Mouse (Mus musculus) lung, postnatal 10 days (tissue): ENCODE data around the gene Zfp800.

ENCODE experiments used
- DNase-seq: peaks from one replicate; pipeline ENCODE4 v3.0.0; 2021

The Zfp800 gene

DNA sequence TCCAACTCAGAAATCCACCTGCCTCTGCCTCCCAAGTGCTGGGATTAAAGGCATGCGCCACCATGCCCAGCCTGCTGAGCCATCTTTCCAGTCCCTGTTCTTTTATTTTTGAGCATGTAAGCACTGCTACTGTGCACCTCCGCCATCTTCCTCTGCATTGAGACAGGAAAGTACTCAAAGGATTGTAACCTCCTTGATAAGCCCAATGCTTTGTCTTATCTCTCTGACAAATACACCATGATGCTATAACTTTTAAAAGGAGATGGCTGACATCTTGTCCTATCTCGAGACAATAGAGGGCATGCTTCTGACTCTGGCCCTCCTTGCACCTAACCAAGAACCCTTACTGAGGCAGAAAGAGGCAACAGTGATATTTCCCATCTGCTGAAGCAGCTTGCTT lies 88.9 kb downstream of the Zfp800 start:
- no peak for DNase-seq

DNA sequence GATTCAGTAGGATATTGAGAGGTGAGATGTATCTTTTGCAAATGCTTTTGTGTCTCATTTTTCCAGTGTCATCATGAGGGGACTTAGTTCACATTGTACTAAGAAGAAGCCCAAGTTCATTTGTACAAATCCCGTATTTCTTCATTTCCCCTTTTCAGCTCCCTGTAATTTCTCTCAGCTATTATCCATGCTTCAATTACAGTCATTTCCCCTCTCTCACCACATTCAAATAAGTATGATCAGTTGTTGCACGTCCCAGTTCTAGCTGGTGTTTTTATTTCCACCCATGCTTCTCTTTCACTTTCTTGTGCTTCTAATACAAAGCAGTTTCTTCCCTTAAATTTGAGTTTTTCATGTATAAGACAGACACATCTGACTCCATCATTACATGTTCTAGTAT lies 91.1 kb downstream of the Zfp800 start:
- no peak for DNase-seq

DNA sequence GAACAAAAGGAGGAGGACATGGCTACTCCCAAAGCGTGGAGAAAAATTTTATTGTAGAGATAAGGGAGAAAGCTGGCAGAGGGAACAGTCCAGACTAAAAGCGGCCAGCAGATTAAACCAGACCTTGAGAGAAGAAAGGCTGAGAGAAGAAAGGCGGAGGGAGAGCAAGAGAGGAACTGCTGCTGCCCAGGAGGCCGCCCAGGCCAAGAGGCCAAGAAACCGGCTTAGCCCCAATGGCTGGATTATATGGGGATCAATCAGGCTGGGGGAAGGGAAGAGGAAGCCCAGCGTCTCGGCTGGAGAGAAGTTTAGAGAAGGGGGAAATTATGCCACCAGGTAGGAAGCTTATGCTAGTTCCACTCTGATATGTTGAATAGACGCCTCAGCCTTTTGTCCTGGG lies 101.5 kb downstream of the Zfp800 start:
- DNase-seq: no peak

DNA sequence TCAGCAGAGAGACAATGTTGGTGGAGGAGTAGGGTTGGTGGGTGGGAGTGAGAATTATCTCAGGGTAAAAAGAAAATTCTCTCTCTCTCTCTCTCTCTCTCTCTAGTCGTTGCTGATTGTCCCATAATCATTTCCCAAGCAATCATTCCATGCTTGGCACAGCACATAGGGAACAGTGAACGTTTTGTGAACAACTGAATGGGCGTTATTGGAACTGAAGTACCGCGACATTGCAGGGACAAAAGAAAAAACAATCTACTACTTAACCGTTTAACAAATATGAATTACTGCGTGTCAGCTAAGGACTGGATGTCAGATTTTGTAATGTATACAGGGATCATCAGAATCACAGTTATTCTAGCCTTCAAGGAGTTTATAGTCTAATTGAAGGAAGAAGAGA lies 102.2 kb downstream of the Zfp800 start:
- DNase-seq: no peak

DNA sequence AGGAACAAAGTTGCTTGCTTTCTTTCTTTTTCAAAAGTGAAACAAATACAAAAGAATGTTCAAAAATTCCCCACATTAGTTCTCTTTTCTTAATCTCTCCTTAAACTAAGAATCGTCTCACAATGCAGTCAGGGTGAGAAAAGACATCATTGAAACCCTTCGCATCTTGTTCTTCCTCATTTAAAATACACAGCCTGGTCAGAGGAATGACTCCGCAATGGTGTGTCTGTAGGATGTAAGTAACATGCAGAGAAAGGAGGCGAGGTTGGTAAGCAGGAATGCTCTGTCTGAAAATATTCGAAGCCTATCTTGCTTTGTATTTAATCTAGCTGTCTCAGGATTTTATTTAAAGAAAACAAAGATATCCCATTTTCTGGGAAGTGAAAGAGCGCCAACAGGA lies 105.0 kb downstream of the Zfp800 start:
- no peak for DNase-seq

DNA sequence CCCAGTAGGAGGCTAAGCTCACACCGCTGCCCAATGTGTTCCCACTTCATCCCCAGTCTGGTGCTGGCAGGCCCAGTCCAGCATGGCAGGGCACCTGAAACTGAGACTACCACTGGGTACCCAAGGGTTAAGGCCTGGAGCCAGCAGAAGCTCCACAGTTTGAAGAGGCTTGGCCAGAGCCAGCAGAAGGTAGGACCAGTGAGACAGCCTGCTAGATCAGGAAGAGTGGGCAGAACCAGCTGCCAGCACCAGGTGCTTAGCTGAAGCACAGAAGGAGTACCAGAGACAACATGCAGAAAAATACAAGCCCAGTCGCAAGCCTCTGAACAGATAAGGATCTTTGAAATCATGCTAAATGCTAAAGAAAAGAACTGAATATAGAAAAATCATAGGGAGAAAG lies 117.9 kb downstream of the Zfp800 start:
- DNase-seq: no peak

DNA sequence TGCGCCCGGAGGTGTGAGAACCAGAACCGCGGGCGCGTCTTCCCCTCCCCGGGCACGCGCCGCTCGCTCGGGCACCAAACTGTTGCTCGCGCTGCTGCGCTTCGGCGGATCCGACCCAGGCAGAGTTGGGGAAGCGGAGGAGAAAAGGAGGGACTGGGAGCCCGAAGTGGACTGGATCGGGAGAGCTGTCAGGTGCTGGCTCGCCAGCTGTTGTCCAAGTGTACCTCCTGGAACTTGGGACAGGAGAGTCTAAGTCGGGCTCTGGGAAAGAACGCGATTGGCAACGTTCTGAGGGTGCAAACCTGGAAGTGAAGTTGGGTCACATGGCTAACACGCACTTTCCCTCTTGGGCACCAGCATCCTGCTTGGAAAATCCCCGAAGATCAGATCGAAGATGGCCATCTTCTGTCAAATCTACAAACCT lies 135.6 kb downstream of the Zfp800 start:
- DNase-seq: no peak

DNA sequence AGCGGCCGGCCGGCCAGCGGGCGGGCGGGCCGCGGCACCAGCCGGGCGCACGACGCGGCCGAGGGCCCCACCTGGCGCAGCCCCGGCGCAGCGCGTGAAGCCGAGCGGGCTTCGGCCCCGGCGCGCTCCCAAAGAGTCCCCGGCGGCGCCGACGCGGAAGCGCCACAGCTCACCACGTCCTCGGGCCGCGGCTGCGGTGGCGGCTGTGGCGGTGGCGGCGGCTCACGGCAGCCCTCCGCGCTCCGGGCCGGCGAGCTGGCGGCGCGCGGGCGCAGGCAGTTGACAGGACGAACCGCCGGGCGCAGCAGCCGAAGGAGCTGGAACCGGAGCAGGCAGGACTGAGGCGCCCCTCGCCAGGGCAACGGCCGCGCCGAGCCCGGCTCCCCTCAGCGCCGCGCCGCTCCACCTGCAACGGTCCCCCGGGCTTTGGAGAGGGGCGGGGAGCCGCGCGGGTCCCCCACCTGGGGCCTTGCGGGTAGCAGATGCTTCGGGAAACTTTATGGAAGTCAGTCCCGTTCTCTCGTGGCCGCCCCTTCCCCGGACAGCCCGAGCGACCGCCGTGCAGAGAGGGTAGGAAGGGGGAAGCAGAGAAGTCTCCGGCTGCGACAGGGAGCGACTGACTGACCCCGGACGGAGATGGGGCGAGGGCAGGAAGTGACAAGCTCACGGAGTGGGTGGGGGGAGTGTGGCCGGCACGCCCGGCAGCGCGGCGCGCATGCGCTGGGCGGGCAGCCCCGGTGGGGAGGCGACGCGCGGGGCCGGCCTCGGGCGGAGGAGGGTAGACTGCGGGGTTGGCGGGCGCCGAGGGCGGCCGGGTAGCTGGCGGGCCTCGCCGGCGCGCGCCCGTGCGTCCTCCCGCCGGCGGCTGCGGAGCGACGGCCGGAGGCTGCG lies 136.3 kb downstream of the Zfp800 start:
- DNase-seq: peak; percentile 94

DNA sequence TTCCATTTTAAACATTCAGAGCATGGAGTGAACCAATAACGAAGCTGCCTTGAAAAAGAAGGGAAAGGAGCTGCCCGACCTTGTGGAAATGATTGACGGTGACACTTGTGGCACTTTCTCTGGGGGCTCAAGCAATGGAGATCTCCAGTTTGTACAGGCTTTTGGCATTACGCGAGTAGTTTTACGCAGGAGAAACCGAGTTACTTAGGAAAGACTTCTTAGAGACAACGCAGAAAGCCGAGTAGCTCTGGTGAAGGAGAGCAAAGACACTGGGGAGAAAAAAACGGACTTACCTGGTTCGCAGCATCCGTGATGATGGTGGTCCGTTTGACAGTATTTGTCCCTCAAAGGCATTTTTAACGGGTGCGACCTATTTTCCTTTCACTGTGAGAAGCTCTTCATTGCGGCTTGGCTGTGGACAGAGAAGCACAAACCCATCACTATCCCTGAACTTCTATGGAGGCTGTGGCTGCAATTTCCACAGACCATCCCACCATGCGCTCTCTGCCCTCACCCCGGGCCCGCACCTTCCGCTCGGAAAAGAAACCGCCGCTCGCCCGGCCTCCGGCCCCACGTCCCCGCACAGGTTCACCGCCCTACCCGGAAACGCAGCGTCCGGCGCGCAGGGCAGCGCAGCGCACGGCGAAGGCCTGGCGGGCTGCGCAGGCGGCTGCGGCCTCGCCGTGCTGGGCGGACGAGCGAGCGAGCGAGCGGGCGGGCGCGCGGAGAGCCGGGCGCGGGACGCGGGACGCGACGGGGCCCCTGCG lies 137.2 kb downstream of the Zfp800 start:
- DNase-seq: peak; percentile 40

DNA sequence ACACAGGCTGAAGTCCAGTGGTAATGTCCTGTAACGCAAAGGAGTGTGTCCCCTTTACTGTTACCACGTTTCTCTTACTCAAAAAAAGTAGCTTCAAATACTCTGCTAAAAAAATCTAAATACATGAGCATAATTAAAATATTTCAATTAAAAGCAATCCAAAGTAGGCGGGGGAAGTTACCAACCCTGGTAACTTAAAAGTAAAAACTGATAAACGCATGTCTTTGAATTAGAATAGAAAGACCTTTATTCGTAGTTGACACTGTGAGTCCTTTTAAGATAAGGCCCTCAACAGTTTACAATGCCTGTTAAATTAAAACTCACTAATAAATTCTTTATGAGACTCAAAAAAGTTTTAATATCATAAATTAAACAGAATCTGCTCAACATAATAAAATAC lies 138.1 kb downstream of the Zfp800 start:
- DNase-seq: no peak

DNA sequence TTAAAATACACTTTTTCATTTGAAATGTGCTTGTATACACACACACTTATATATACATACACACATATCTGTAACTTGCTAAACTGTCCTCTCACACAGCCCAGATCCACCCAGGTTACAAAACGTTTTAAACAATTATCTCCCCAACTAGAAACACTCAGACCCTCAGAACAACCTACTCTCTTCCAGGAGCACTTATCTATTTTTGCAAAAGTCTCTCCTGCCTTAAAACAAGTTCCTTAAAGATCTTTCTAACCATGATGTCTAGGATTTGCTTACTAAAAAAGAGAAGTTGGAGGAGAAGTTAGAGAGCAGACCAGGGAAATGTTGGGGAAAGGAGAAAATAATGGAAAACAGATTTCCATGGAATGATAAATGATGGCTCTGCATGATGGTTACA lies 139.4 kb downstream of the Zfp800 start:
- DNase-seq: no peak

DNA sequence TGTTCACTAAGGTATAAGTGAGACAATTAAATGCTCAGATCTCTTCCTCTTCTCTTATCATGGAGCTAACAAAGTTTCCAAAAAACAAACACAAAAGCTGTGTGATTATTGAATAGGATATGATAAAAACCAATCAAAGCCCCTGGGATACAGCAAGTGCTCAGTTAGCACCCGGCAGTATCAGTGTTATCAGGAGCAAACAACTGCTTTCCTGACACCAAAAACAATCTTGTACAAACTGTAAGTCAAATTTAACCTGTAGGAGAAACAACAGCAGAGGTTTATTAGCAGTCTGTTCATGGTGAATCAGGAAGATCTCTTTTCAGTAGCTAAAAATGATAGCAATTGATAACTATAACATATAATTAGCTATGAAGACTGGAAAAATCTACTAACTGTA lies 140.0 kb downstream of the Zfp800 start:
- no peak for DNase-seq

DNA sequence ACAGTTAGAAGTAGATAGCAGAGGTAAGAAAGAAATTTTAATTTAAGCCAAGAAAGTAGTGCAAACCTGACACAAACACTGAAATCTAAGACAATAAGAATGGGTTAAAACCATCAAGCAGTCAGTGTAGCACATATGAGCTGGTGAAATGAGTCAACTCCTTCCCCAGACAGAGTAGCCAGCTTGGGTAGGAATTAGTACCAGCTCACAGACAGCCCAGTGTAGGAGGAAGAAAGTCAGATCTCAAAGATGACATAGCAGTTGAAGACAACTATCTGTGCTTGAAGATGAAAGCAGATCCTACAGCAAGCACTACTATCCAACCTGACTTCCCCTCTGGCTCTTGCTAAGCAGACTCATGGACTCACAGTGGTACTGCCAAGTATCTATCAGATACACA lies 145.0 kb downstream of the Zfp800 start:
- DNase-seq: no peak

DNA sequence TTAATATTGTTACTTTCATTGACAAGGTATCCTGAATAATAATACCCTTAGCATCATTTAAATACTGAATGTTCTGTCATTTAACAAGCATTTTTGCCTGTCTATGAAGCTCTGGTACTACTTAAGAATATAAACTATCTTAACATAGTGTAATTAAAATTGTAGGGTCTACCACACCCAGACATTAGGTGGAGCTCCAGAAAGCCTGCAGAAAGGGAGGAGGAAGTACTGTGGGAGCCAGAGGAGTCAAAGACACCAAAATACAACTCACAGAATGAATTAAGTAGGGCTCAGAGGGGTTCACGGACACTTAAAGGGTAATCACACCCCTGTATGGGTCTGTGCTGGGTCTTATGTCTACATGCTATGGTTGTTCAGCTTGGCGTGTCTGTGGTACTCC lies 149.6 kb downstream of the Zfp800 start:
- no peak for DNase-seq

DNA sequence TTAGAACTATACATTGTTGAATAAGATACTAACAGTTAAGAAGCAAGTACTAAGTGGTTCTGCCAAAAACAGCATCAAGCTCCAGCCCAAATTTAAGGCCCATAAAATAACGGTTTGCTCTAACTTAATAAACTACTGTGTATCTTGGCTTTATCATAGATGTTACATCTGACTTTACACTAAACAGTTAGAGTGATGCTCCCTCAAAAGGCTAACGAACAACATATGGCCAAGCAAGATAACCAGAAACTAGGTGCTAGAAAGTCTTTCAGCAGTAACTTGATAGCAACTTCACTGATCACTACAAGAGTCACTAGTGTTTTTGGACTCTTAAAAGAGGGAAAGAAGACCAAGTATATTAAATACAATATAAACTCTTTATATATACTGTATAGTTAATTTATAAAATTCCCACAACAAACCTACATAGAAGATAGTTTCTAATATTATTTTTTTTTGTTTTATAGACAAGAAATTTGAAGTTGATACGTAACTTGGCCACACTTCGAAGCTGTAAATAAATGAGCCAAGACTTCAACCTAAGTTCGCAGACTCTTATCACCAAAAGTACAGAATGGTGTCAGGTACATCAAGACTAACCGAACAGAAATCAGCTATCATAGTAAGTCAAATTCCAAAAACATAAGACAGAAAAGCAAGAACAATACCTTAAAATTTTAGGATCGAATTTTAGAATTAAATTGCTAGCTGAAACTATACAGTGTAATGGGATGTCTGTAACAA lies 165.0 kb downstream of the Zfp800 start:
- DNase-seq: no peak

DNA sequence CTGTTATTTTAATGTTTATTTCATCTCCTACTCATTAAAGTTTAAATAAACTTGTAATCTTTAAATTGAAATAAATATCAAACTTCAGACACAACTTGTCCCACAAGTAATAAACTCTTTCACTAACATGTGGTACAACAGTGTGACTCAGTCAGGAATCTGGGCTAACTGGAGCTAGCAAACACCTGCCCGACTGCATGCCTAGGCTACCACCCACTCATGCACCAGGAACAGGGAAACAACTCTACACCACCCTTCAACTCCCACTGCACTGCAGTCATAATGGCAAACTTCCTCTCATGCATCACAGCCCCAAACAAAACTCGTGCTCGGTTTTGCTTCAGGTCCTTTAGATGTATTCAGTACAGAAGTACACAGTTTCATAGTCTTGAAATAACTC lies 169.7 kb downstream of the Zfp800 start:
- no peak for DNase-seq

DNA sequence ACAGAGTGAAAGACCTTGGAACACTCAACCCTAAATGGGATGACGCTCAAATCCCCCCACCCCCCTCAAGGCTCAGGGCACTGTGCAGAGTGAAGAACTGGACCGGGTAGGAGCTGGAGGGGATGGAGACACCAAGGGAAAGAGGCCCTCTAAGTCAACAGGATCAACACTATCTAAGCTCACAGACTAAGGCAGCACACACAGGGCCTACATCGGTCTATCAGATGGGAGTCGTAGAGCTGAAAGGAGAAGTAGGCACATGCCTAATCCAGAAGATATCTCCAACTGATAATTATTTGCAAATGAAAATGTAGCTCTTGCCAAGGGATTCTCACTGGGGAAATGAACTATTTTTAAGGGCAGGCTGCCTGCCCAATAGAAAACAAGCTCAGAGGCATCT lies 176.8 kb downstream of the Zfp800 start:
- DNase-seq: no peak

DNA sequence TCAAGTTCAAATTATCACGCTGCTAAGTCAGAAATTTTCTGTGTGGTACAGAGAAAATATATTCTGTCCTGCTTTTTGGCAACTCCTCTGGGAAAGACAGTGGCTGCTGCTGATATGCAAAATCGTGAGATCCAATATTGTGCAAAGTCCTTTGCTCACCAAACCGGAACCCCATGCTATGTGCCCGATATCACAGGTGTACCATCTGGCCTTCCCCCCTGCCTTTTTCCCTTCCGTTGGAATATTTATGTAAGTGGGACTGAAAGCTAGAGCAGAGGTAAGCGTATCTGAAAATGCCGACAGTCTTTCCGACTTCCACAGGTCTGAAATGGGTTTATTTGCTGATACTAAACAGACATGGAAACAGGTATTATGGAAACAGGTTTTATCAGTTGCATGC lies 179.4 kb downstream of the Zfp800 start:
- no peak for DNase-seq

DNA sequence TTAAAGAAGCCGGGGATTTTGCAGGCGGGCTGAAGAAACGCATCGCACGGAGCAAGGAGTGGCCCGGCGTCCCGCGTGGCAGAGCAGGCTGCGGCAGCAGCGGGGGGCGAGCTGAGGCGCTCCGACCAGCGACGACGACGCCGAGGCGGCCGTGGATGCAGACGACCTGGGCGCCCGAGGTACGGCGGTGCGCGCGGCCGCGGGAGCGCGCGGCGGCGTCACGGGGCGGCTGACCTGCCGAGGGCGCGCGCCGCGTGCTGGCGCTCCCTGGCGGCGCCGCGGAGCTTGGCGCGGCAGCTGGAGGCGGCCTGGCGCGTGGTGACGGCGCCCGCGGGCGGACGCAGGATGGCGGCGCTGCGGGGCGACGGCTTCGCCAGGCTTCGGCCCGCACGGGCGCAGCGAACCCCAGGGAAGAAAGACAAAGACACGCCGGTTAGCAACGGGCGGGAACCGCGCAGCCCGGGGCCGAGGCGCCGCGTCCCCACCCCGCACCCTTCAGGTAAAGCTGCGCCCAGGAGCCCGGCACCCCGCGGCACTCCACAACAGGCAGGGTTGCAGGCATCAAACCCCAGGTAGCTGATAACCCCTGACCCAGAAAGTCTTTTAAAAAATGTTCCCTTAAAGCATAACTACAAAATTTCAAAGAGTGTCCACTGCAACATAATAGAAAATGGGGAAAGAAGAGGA lies 182.4 kb downstream of the Zfp800 start:
- DNase-seq: peak; percentile 46

DNA sequence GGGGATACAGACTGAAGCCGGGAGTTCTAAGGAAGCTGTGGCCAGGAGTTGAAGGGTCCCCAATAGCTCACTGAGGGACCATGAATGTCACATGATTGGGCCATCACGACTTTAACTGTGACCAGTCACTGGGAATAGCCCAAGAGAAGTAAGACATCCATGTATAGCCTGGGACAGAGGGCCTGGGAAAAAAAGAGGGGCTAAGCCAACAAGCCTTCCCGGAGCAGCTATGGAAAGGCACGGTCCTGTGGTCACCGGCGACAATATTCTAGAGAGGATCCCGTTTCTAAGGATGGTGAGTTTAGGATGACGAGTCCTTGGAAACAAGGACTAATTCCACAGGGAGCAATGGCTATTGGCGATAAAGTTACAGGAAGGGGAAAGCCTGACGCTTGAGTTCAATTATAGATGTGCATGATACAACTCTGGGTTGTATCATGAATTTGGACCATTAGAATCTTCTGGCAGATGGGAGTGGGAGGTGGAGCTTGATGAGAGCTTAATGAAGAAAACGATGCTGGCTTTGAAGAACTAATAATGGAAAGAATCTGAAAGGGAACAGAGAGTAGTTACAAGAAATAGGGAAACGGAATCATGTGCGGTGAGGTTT lies 183.0 kb downstream of the Zfp800 start:
- DNase-seq: no peak

DNA sequence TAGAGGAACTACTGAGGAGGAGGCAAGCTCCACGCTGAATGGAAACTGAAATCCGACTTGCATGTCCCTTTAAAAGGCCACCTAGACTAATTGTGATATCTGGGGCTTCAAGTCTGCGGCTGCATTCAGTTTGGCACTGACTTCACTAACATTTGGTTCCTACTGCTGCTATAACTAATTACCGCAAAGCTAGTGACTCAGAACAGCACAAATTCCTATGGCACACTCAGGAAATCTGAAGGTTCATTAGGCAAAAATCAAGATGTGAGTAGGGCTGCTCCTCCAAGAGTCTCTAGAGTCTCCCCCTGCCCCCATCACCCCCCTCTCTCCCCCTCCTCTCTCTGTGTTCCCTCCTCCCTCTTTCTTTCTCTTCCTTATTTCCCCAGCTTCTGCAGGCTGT lies 194.4 kb downstream of the Zfp800 start:
- no peak for DNase-seq

DNA sequence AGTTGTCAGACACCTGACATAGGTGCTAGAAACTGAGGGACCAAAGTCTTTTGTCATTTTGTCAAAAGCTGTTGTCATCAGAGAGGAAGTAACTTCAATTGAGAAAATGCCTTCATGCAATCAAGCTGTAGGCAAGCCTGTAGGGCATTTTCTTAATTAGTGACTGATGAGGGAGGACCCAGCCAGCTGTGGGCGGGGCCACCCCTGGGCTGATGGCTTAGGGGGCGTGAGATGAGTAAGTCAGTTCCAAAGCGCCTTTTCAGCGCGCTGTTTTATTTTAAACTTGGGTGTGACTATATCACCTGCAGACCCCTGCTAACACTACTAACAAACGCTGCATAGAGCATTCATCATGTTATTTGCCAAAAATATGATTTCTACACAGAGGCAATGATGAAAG lies 195.0 kb downstream of the Zfp800 start:
- no peak for DNase-seq

DNA sequence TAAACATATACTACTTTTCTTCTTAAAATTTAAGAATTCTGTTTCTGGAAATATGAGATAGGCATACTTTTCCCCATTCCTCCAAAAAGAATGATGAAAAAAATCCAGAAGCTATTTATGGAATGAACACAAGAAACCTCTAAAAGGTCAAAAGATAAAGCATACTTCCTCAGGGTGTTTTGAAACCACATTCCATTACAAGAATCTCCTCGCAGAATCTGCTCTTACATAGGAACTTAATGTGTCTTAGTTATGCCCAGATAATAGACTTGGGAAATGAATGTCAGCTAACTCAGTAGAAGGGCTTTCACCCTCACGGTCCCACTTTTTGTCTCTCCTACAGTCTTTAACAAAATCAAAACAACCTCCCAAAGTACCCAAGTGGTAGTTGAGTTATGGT lies 203.9 kb downstream of the Zfp800 start:
- no peak for DNase-seq
